In genomic region chr11:103853284-103853920, GRCm38 (mm10) we compare ENCODE assay signal across 15 mouse cellular contexts.
A peak's percentile ranks its signal among the peaks of the same experiment; 100 is the strongest.
DNase-seq lines count a peak whose midpoint lies in the region; ATAC-seq lines count a peak whose summit lies in the region.
"Had no signal": no experiment of that assay in that cellular context is flagged by ENCODE, and none has a peak within 500 bp of the region (broad histone marks: within the 10 kb centered on the region; RNA-seq: fewer than 3 reads in every experiment).

No protein-coding gene starts in this region.

- H3K27ac ChIP-seq in heart, embryonic 10.5 days: no peak overlapping the region
- H3K27ac ChIP-seq in hindbrain, embryonic 15.5 days (replicated peaks): peak overlapping the region; percentile 34; the same call in 1 of the 2 replicates
- H3K27ac ChIP-seq in midbrain, embryonic 15.5 days: peak overlapping the region; percentile 73
- H3K27ac ChIP-seq: limb, embryonic 15.5 days; macrophage had no signal

- peak; percentile 56; the same call in 1 of the 2 replicates for ATAC-seq in hindbrain, embryonic 15.5 days (ENCODE audit: low FRiP score, low read depth)
- peak; percentile 35; the same call in 1 of the 2 replicates for ATAC-seq in midbrain, embryonic 15.5 days (replicated peaks)
- ATAC-seq in monocyte, adult 5-6 weeks (replicated peaks; ENCODE audit: insufficient number of reproducible peaks, low FRiP score, low TSS enrichment, poor library complexity, severe bottlenecking): no peak

- no peak overlapping the region for H3K4me3 ChIP-seq in heart, embryonic 10.5 days
- no peak overlapping the region for H3K4me3 ChIP-seq in hindbrain, embryonic 15.5 days
- no peak overlapping the region for H3K4me3 ChIP-seq in midbrain, embryonic 15.5 days
- H3K4me3 ChIP-seq: heart, embryonic 12.5 days; limb, embryonic 15.5 days had no signal

- peaks cover 13% of the 10 kb centered on the region for H3K4me1 ChIP-seq in heart, embryonic 10.5 days
- H3K4me1 ChIP-seq in hindbrain, embryonic 15.5 days (replicated peaks): peaks cover 16% of the 10 kb centered on the region
- H3K4me1 ChIP-seq in midbrain, embryonic 15.5 days: peaks cover 28% of the 10 kb centered on the region
- H3K4me1 ChIP-seq: limb, embryonic 15.5 days had no signal

- no peak overlapping the region for H3K9ac ChIP-seq in hindbrain, embryonic 15.5 days
- no peak overlapping the region for H3K9ac ChIP-seq in midbrain, embryonic 15.5 days
- H3K9ac ChIP-seq: heart, embryonic 12.5 days; limb, embryonic 15.5 days had no signal

- WGBS in heart, embryonic 10.5 days: 43% methylated on average over 10 of the region's 10 CpGs
- 35% methylated on average over 10 of the region's 10 CpGs for WGBS in hindbrain, embryonic 15.5 days
- 11% methylated on average over 10 of the region's 10 CpGs for whole genome bisulfite sequencing in midbrain, embryonic 15.5 days

- H3K27me3 ChIP-seq in heart, embryonic 10.5 days (ENCODE audit: insufficient read depth, poor library complexity, severe bottlenecking): no peaks in the 10 kb centered on the region
- no peaks in the 10 kb centered on the region for H3K27me3 ChIP-seq in hindbrain, embryonic 15.5 days
- H3K27me3 ChIP-seq in midbrain, embryonic 15.5 days (replicated peaks): no peaks in the 10 kb centered on the region
- H3K27me3 ChIP-seq: heart, embryonic 12.5 days; limb, embryonic 15.5 days had no signal

- no peaks in the 10 kb centered on the region for H3K9me3 ChIP-seq in heart, embryonic 10.5 days
- H3K9me3 ChIP-seq in hindbrain, embryonic 15.5 days: no peaks in the 10 kb centered on the region
- H3K9me3 ChIP-seq in midbrain, embryonic 15.5 days: no peaks in the 10 kb centered on the region
- H3K9me3 ChIP-seq: heart, embryonic 12.5 days; limb, embryonic 15.5 days had no signal

- no peak overlapping the region for H3K4me2 ChIP-seq in hindbrain, embryonic 15.5 days
- H3K4me2 ChIP-seq in midbrain, embryonic 15.5 days: peak overlapping the region; percentile 11; the same call in 1 of the 2 replicates
- H3K4me2 ChIP-seq: heart, embryonic 12.5 days; limb, embryonic 15.5 days had no signal

- peaks cover 10% of the 10 kb centered on the region; the same call in 1 of the 2 replicates for H3K36me3 ChIP-seq in heart, embryonic 10.5 days
- H3K36me3 ChIP-seq in hindbrain, embryonic 15.5 days: peaks cover 12% of the 10 kb centered on the region
- H3K36me3 ChIP-seq in midbrain, embryonic 15.5 days (replicated peaks): 0 out of 2 replicates have a peak, but pooled peaks cover 6% of the 10 kb centered on the region

- DNase-seq in heart, embryonic 10.5 days (ENCODE audit: low spot score): peak; percentile 71
- DNase-seq in heart, adult 8-10 months (ENCODE audit: low spot score): no peak
- DNase-seq in ZHBTc4 (ENCODE audit: low read depth, low spot score): peak; percentile 45
- DNase-seq in spleen, adult 12 weeks (ENCODE audit: low spot score): no peak
- DNase-seq in c-Kit-positive CD71-positive TER-119-positive erythroid progenitor cells, embryonic 14.5 days (ENCODE audit: low spot score): no peak
- DNase-seq: cerebellum, adult 9-10 months; gastrocnemius, postnatal 14 days; kidney, adult 9 months; right cerebral cortex, adult 18-20 months had no signal

Comparison
In these comparisons a context has a peak if more than half of its experiments do, and no peak if none do; other contexts are left out.
1. DNase-seq: peak in heart, embryonic 10.5 days (single experiment) and ZHBTc4 (single experiment); none in heart, adult 8-10 months (single experiment), spleen, adult 12 weeks (single experiment) and c-Kit-positive CD71-positive TER-119-positive erythroid progenitor cells, embryonic 14.5 days (single experiment).